Mouse (Mus musculus): ENCODE data around the gene Gm21860.

DNA sequence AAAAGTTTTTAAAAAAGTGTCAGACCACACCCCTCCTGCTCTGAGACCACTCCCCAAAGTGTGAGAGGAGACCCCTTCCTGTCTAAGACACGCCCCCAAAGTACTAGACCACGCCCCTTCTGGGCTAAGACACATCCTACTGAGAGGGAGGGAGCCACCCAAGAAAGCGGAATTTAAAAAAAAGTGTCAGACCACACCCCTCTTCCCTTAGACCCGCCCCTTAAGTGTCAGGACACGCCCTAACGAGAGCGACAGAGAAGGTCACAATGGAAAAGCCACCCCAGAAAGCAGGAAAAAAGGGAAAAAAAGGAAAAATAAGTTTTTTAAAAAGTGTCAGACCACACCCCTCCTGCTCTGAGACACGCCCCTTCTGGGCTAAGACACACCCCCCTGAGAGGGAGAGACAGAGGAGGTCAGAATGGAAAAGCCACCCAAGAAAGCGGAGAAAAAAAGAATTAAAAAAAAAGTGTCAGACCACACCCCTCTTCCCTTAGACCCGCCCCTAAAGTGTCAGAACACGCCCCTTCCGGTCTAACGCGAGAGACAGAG lies 14.5 kb downstream of the Gm21860 start:
- no peak for TF ChIP-seq POLR2A (IDR thresholded peaks at IDR 0.05; ENCODE audit: extremely low read depth, insufficient read depth, low read length)
- no peak for TF ChIP-seq CTCF (IDR thresholded peaks at IDR 0.05; ENCODE audit: extremely low read depth, insufficient read depth, low read length)

Data from cortical plate, adult 2 months (tissue).